Mouse (Mus musculus) intestine, postnatal 0 days (tissue): Measurements from ENCODE around the gene Prss54. TPM values are rescaled to one million over a fixed set of nuclear protein-coding genes. Genes with fewer than 3 reads are reported as not detected.
A peak's percentile ranks its signal among the peaks of the same experiment; 100 is the strongest.

Experiments
- ATAC-seq: fragments of 200-750 bp; cut with Nextera tagmentation; 2 replicates; pipeline ENCODE4 v1.8.0; 2017; ENCODE audit warnings: mild to moderate bottlenecking, moderate TSS enrichment, moderate library complexity
- H3K27ac ChIP-seq: fragments of 300-500 bp; sonication (generic); 2 replicates; pipeline ENCODE4 v1.5.1; 2014; ENCODE audit warnings: mild to moderate bottlenecking, low read depth, low read length, moderate library complexity
- H3K27me3 ChIP-seq: fragments of 300-500 bp; sonication (generic); replicated peaks from 2 replicates; pipeline ENCODE4 v1.6.1; 2014; ENCODE audit warnings: low read length, mixed read lengths; ENCODE audit not compliant: control insufficient read depth, insufficient read depth
- H3K36me3 ChIP-seq: fragments of 300-500 bp; sonication (generic); 2 replicates; pipeline ENCODE4 v1.6.1; 2014; ENCODE audit warnings: mild to moderate bottlenecking, moderate library complexity; ENCODE audit not compliant: control insufficient read depth, insufficient read depth
- H3K4me1 ChIP-seq: fragments of 300-500 bp; sonication (generic); replicated peaks from 2 replicates; pipeline ENCODE4 v1.6.1; 2014; ENCODE audit warnings: antibody characterized with exemption, low read length, mixed read lengths; ENCODE audit not compliant: control insufficient read depth, insufficient read depth
- H3K4me2 ChIP-seq: fragments of 300-500 bp; sonication (generic); replicated peaks from 2 replicates; pipeline ENCODE4 v1.6.1; 2014; ENCODE audit warnings: low read depth, mild to moderate bottlenecking, moderate library complexity
- H3K4me3 ChIP-seq: fragments of 300-500 bp; sonication (generic); 2 replicates; pipeline ENCODE4 v1.5.1; 2014; ENCODE audit warnings: low read depth, low read length
- H3K9ac ChIP-seq: fragments of 300-500 bp; sonication (generic); 2 replicates; pipeline ENCODE4 v1.6.1; 2014; ENCODE audit warnings: mild to moderate bottlenecking, low read depth, low read length
- H3K9me3 ChIP-seq: fragments of 300-500 bp; sonication (generic); 2 replicates; pipeline ENCODE4 v1.6.1; 2016; ENCODE audit warnings: mixed run types; ENCODE audit not compliant: control insufficient read depth
- CTCF ChIP-seq: sonication (generic); IDR thresholded peaks from 2 replicates; pipeline ENCODE4 v1.5.1; 2016; ENCODE audit warnings: low read depth, mild to moderate bottlenecking, control low read depth, antibody characterized with exemption, moderate library complexity
- WGBS: fragments of 180-500 bp; shearing (Covaris S2); extraction: QIAGEN DNeasy Blood & Tissue Kit; methylation state at CpG from one replicate; pipeline ENCODE4 v1.1.7; 2014; 5-methylcytosine and 5-hydroxymethylcytosine counted together
- polyA plus RNA-seq: library from polyadenylated mRNA; unstranded; fragments of >200 nt; fragmentation: Nextera tagmentation; extraction: Ambion mirVana; gene quantifications from 2 replicates; pipeline ENCODE4 v1.2.1, GENCODE M21; 2015

The Prss54 gene
- polyA plus RNA-seq, result not detected in 2 replicates

DNA sequence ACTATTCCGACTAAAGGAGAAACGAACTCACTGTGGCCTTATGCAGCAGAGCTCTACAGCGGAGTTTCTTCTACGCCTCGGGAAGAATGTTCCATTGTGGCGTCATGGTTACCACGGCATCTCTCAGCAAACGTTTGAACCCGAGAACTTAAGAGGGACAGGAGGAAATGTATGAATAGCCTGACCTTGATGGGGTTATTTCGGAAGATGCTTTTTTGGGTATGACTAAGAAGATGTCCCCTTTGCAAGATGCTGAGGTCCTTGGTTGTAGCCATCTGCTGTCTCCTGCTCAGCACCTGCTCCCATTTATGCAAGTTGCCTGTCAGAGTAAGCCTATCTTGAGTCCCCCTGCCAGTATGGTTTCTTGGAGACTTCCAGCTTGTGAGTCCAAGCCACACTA lies at the start of gene Prss54:
Gene Prss54, minus strand, starts transcription at position 101 of the 400 bp plus-strand sequence.
- Histone ChIP-seq H3K4me2 (no peak within 1 kb of the TSS), H3K9ac (no peak within 1 kb of the TSS), H3K4me3 (no peak within 1 kb of the TSS), H3K36me3 (no peaks in the 10 kb centered on the region), H3K9me3 (no peaks in the 10 kb centered on the region), H3K4me1 (no peaks in the 10 kb centered on the region), H3K27ac (no peak within 1 kb of the TSS), H3K27me3 (no peaks in the 10 kb centered on the region)
- TF ChIP-seq CTCF, result no peak
- no peak for ATAC-seq
- 80% methylated on average over 10 of the region's 10 CpGs for WGBS

DNA sequence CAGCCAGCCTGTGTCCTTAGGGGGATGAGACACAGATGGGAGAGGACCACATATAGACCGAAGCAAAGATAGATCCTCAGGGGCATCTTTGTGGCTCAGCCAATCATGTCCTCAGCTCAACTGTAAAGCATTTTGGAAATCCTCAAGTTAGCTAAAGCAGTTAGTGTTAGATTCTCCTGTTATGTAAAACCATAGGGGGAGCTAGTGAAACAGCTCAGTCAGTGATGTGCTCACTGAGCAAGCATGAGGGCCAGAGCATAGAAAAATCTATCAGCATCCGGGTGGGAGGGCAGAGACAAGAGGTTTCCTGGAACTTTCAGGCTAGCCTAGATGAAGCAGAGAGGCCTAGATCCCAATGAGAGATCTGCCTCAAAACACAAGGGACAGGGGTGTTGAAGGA lies 48.7 kb upstream of the Prss54 start:
- Histone ChIP-seq H3K36me3 (no peaks in the 10 kb centered on the region), H3K9ac (no peak overlapping the region), H3K4me2 (no peak overlapping the region), H3K4me1 (no peaks in the 10 kb centered on the region), H3K27me3 (no peaks in the 10 kb centered on the region), H3K27ac (no peak overlapping the region), H3K9me3 (no peaks in the 10 kb centered on the region), H3K4me3 (no peak overlapping the region)
- WGBS, result 88% methylated on average over 2 of the region's 2 CpGs
- ATAC-seq, result no peak
- TF ChIP-seq CTCF, result 0 out of 2 replicates have a peak, but pooled peaks have one; percentile 5

DNA sequence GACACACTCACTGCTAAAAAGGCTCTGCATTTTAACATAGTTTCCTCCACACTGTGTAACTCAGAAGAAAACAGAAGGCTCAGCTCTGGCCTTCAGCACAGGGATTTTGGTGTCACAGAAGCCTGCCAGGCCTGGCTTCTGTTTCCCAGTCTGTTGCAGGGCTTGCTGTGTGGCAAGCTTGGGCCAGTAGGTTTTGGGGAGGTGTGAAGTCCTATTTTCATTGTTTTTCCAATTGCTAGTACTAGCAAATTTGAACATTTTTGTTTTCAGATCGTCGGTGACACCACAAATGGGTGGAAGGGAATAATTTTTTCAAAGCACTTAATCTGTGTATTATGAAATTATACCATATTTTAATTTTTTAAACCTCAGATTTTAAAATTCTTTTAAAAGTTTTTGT lies 43.9 kb upstream of the Prss54 start:
- Histone ChIP-seq H3K9ac (no peak overlapping the region), H3K27ac (no peak overlapping the region), H3K9me3 (no peaks in the 10 kb centered on the region), H3K4me1 (no peaks in the 10 kb centered on the region), H3K4me3 (no peak overlapping the region), H3K27me3 (no peaks in the 10 kb centered on the region), H3K4me2 (no peak overlapping the region), H3K36me3 (no peaks in the 10 kb centered on the region)
- no peak for ATAC-seq
- no peak for TF ChIP-seq CTCF
- WGBS, result 93% methylated on average over 2 of the region's 2 CpGs

DNA sequence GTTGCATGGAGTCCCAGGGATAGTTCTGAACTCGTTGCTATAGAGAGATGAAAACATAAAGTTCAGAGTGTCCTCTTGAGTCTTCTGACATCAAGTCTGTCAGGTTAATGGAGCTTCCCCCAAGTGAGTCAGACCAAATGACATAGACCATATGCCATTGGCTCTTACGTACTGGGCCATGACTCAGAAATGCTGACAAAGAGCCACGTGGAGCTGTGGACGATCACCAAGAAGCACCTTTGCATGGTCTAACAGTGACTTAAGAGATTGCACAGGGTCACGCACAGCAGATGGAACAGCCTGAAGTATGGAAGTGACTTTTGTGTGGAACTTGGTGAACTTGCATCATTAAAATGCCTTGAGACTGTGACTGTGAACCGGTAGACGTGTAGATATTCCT lies 40.2 kb upstream of the Prss54 start:
- no peak overlapping the region for H3K9ac ChIP-seq
- ATAC-seq, result no peak
- no peaks in the 10 kb centered on the region for H3K4me1 ChIP-seq
- H3K9me3 ChIP-seq, result no peaks in the 10 kb centered on the region
- H3K36me3 ChIP-seq, result no peaks in the 10 kb centered on the region
- whole genome bisulfite sequencing, result 87% methylated on average over 7 of the region's 7 CpGs
- no peaks in the 10 kb centered on the region for H3K27me3 ChIP-seq
- H3K4me2 ChIP-seq, result no peak overlapping the region
- H3K4me3 ChIP-seq, result no peak overlapping the region
- no peak overlapping the region for H3K27ac ChIP-seq
- no peak for TF ChIP-seq CTCF

DNA sequence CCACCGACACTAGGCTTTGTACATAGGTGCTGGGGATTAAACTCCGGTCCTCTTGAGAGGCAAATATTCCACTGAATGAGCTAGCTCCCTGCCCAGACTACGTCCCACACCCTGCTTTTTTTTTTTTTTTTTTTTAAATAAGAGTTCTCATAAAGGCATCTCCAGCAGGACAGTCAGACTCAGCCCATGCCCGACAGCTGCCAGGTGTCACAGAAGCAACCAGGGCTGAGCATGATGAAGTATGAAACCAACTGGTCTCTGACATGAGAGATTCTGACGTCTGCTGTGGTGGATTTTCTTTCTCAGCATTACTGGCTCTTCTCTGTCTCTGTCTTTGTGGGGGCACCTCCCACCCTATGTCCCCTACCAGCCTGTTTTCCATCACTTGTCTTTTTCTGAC lies 35.6 kb upstream of the Prss54 start:
- H3K36me3 ChIP-seq, result no peaks in the 10 kb centered on the region
- no peak for TF ChIP-seq CTCF
- no peak overlapping the region for H3K4me3 ChIP-seq
- no peak overlapping the region for H3K4me2 ChIP-seq
- 61% methylated on average over 5 of the region's 5 CpGs for WGBS
- H3K4me1 ChIP-seq, result no peaks in the 10 kb centered on the region
- H3K27me3 ChIP-seq, result no peaks in the 10 kb centered on the region
- H3K9me3 ChIP-seq, result no peaks in the 10 kb centered on the region
- no peak for ATAC-seq
- H3K27ac ChIP-seq, result no peak overlapping the region
- H3K9ac ChIP-seq, result no peak overlapping the region

DNA sequence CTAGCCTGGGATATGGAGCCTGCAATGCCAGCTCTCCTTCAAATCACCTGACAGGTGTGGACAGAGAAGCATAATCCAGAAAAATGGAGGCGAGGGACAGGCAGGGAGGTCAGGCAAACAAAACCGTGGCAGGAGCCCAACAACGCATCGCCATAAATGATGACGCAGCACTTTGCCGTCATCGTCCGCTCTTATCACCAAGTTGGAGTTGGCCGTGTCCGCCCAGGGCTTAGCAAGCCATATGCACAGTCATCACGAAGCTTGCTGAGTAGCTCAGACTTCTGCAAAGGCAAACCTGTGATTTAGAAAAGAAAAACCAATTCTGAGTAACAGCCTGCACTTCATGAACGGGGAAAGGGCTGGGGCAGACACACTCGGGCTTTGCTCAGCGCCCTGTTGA lies 34.6 kb upstream of the Prss54 start:
- Histone ChIP-seq H3K4me3 (no peak overlapping the region), H3K36me3 (no peaks in the 10 kb centered on the region), H3K27me3 (no peaks in the 10 kb centered on the region), H3K4me1 (no peaks in the 10 kb centered on the region), H3K4me2 (no peak overlapping the region), H3K27ac (no peak overlapping the region), H3K9ac (no peak overlapping the region), H3K9me3 (no peaks in the 10 kb centered on the region)
- TF ChIP-seq CTCF, result no peak
- 47% methylated on average over 14 of the region's 14 CpGs for WGBS
- ATAC-seq, result no peak

DNA sequence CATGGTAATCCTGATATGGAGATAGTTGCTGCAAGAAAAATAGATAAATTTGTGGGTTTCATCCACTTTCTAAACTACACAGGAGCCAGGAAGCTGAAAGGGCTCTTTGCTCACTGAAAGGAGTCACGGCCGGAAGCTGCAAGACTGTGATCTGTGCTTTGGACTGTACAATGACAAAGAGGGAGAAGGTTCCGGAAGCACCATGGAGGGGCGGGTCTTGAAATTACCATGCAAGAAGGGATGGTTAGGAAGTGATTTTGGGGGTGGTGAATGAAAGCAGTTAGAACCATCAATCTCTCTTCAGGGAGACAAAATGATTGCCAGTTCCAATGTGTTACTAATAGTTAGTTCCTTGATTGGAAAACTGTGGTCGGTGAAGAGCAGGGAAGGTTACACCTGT lies 33.3 kb upstream of the Prss54 start:
- H3K9me3 ChIP-seq, result no peaks in the 10 kb centered on the region
- no peak overlapping the region for H3K4me3 ChIP-seq
- no peak overlapping the region for H3K27ac ChIP-seq
- TF ChIP-seq CTCF, result no peak
- 88% methylated on average over 5 of the region's 5 CpGs for WGBS
- H3K4me1 ChIP-seq, result no peaks in the 10 kb centered on the region
- H3K9ac ChIP-seq, result no peak overlapping the region
- no peaks in the 10 kb centered on the region for H3K27me3 ChIP-seq
- no peak for ATAC-seq
- H3K36me3 ChIP-seq, result no peaks in the 10 kb centered on the region
- H3K4me2 ChIP-seq, result no peak overlapping the region
